Mouse (Mus musculus): ENCODE measurements around the gene Hba-a2. TPM values are rescaled to one million over a fixed set of nuclear protein-coding genes. Genes with fewer than 3 reads are reported as not detected.

The Hba-a2 gene
- polyA plus RNA-seq, 2 experiments: 9,478 to 14,532 TPM

- Histone ChIP-seq H3K4me3 (replicated peaks; ENCODE audit: low read length) (peak overlapping the region; percentile 80), H3K36me3 (ENCODE audit: control insufficient read depth, insufficient read depth, low read length) (peaks cover 8% of the 10 kb centered on the region; the same call in 1 of the 2 replicates), H3K27me3 (ENCODE audit: control insufficient read depth, insufficient read depth, low read length) (no peaks in the 10 kb centered on the region), H3K4me1 (ENCODE audit: control insufficient read depth, insufficient read depth, low read length) (0 out of 2 replicates have a peak, but pooled peaks cover 4% of the 10 kb centered on the region), H3K27ac (replicated peaks; ENCODE audit: low read depth, low read length) (peak overlapping the region; percentile 92), H3K9me3 (ENCODE audit: control insufficient read depth, low read length) (no peaks in the 10 kb centered on the region), H3K4me2 (replicated peaks; ENCODE audit: low read depth, low read length, severe bottlenecking) (peak overlapping the region; percentile 69), H3K9ac (ENCODE audit: low read depth, low read length, severe bottlenecking) (peak overlapping the region; percentile 96)
- DNase-seq (ENCODE audit: low spot score) (no peak), ATAC-seq (ENCODE audit: low FRiP score, low read depth) (no peak)
- no peak for TF ChIP-seq POLR2A (IDR thresholded peaks at IDR 0.05; ENCODE audit: borderline replicate concordance, extremely low read depth, insufficient read depth, insufficient read length)
- 24% methylated on average over 6 of the region's 6 CpGs for WGBS
These were observed 29.5 kb upstream of the Hba-a2 start for GRCm38 (mm10) chr11:32266776-32267175.

- peak; percentile 99 for ATAC-seq (ENCODE audit: low FRiP score, low read depth)
- Histone ChIP-seq H3K4me3 (replicated peaks; ENCODE audit: low read length) (peak within 1 kb of the TSS; percentile 80), H3K9me3 (ENCODE audit: control insufficient read depth, low read length) (no peaks in the 10 kb centered on the region), H3K4me1 (ENCODE audit: control insufficient read depth, insufficient read depth, low read length) (0 out of 2 replicates have a peak, but pooled peaks cover 4% of the 10 kb centered on the region), H3K4me2 (replicated peaks; ENCODE audit: low read depth, low read length, severe bottlenecking) (peak within 1 kb of the TSS; percentile 69), H3K36me3 (ENCODE audit: control insufficient read depth, insufficient read depth, low read length) (peaks cover 6% of the 10 kb centered on the region; the same call in 1 of the 2 replicates), H3K27me3 (ENCODE audit: control insufficient read depth, insufficient read depth, low read length) (no peaks in the 10 kb centered on the region), H3K27ac (replicated peaks; ENCODE audit: low read depth, low read length) (peak within 1 kb of the TSS; percentile 92), H3K9ac (ENCODE audit: low read depth, low read length, severe bottlenecking) (peak within 1 kb of the TSS; percentile 96)
- peak; percentile 95 for DNase-seq (ENCODE audit: low spot score)
- TF ChIP-seq POLR2A (IDR thresholded peaks at IDR 0.05; ENCODE audit: borderline replicate concordance, extremely low read depth, insufficient read depth, insufficient read length): peak; percentile 92
- WGBS: under 1% methylated on average over 52 of the region's 54 CpGs
These were observed 29.0 kb upstream of the Hba-a2 start, which contains the start of gene Nprl3 for GRCm38 (mm10) chr11:32267188-32267884. Gene Nprl3, minus strand, starts transcription at chr11:32267707.

- DNase-seq (ENCODE audit: low spot score) (peak; percentile 25), ATAC-seq (ENCODE audit: low FRiP score, low read depth) (0 out of 2 replicates have a peak, but pooled peaks have one; percentile 1)
- TF ChIP-seq POLR2A (IDR thresholded peaks at IDR 0.05; ENCODE audit: borderline replicate concordance, extremely low read depth, insufficient read depth, insufficient read length): no peak
- H3K36me3 ChIP-seq (ENCODE audit: control insufficient read depth, insufficient read depth, low read length): no peaks in the 10 kb centered on the region
- WGBS: 28% methylated on average over 5 of the region's 5 CpGs
- no peaks in the 10 kb centered on the region for H3K27me3 ChIP-seq (ENCODE audit: control insufficient read depth, insufficient read depth, low read length)
- peak overlapping the region; percentile 92 for H3K27ac ChIP-seq (replicated peaks; ENCODE audit: low read depth, low read length)
- 0 out of 2 replicates have a peak, but pooled peaks cover 4% of the 10 kb centered on the region for H3K4me1 ChIP-seq (ENCODE audit: control insufficient read depth, insufficient read depth, low read length)
- H3K4me3 ChIP-seq (replicated peaks; ENCODE audit: low read length): peak overlapping the region; percentile 80
- no peaks in the 10 kb centered on the region for H3K9me3 ChIP-seq (ENCODE audit: control insufficient read depth, low read length)
- H3K4me2 ChIP-seq (replicated peaks; ENCODE audit: low read depth, low read length, severe bottlenecking): peak overlapping the region; percentile 69
- peak overlapping the region; percentile 96 for H3K9ac ChIP-seq (ENCODE audit: low read depth, low read length, severe bottlenecking)
These were observed 28.3 kb upstream of the Hba-a2 start for GRCm38 (mm10) chr11:32267964-32268363.

- no peak for DNase-seq (ENCODE audit: low spot score)
- TF ChIP-seq POLR2A (IDR thresholded peaks at IDR 0.05; ENCODE audit: borderline replicate concordance, extremely low read depth, insufficient read depth, insufficient read length): no peak
- no peak overlapping the region for H3K4me3 ChIP-seq (replicated peaks; ENCODE audit: low read length)
- ATAC-seq (ENCODE audit: low FRiP score, low read depth): no peak
- H3K4me1 ChIP-seq (ENCODE audit: control insufficient read depth, insufficient read depth, low read length): 0 out of 2 replicates have a peak, but pooled peaks cover 4% of the 10 kb centered on the region
- WGBS: 86% methylated on average over 5 of the region's 5 CpGs
- no peak overlapping the region for H3K27ac ChIP-seq (replicated peaks; ENCODE audit: low read depth, low read length)
- no peak overlapping the region for H3K9ac ChIP-seq (ENCODE audit: low read depth, low read length, severe bottlenecking)
- H3K36me3 ChIP-seq (ENCODE audit: control insufficient read depth, insufficient read depth, low read length): no peaks in the 10 kb centered on the region
- no peak overlapping the region for H3K4me2 ChIP-seq (replicated peaks; ENCODE audit: low read depth, low read length, severe bottlenecking)
- no peaks in the 10 kb centered on the region for H3K27me3 ChIP-seq (ENCODE audit: control insufficient read depth, insufficient read depth, low read length)
- no peaks in the 10 kb centered on the region for H3K9me3 ChIP-seq (ENCODE audit: control insufficient read depth, low read length)
These were observed 27.3 kb upstream of the Hba-a2 start for GRCm38 (mm10) chr11:32268952-32269351.

- ATAC-seq (ENCODE audit: low FRiP score, low read depth) (no peak), DNase-seq (ENCODE audit: low spot score) (no peak)
- Histone ChIP-seq H3K4me1 (ENCODE audit: control insufficient read depth, insufficient read depth, low read length) (0 out of 2 replicates have a peak, but pooled peaks cover 4% of the 10 kb centered on the region), H3K27ac (replicated peaks; ENCODE audit: low read depth, low read length) (no peak overlapping the region), H3K9me3 (ENCODE audit: control insufficient read depth, low read length) (no peaks in the 10 kb centered on the region), H3K4me2 (replicated peaks; ENCODE audit: low read depth, low read length, severe bottlenecking) (no peak overlapping the region), H3K27me3 (ENCODE audit: control insufficient read depth, insufficient read depth, low read length) (no peaks in the 10 kb centered on the region), H3K36me3 (ENCODE audit: control insufficient read depth, insufficient read depth, low read length) (no peaks in the 10 kb centered on the region), H3K4me3 (replicated peaks; ENCODE audit: low read length) (no peak overlapping the region), H3K9ac (ENCODE audit: low read depth, low read length, severe bottlenecking) (no peak overlapping the region)
- WGBS: 39% methylated on average over 4 of the region's 4 CpGs
- TF ChIP-seq POLR2A (IDR thresholded peaks at IDR 0.05; ENCODE audit: borderline replicate concordance, extremely low read depth, insufficient read depth, insufficient read length): no peak
These were observed 25.1 kb upstream of the Hba-a2 start for GRCm38 (mm10) chr11:32271178-32271577.
